Mouse (Mus musculus): ENCODE data around the gene Pax5.
"Not testable (repeated sequence)": the region's sequence is repeated elsewhere in the genome, so short reads cannot be mapped to it uniquely, and the experiment has no call there.

DNA sequence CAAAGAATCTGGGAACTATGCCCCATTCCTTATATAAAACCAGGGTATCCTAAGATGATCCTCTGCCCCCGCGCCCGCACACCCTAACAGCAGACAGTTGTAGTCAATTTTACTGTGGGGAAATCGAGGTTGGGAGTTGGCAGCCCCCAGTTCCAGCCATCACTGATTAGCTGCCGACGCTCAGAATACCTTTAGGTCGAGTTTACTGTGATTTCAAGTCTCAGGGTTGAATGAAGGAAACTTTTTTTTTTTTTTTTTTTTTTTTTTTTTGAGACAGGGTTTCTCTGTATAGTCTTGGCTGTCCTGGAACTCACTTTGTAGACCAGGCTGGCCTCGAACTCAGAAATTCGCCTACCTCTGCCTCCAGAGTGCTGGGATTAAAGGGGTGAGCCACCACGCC lies 46.8 kb upstream of the Pax5 start:
- not testable (repeated sequence) for TF ChIP-seq CTCF (conservative IDR thresholded peaks at IDR 0.05; ENCODE audit: insufficient read depth, insufficient read length, low read depth, low read length); POLR2A (IDR thresholded peaks at IDR 0.05; ENCODE audit: low read depth, low read length)
